Mouse (Mus musculus) Patski (cell line): ENCODE data around the gene Aldh1a2. TPM values are rescaled to one million over a fixed set of nuclear protein-coding genes. Genes with fewer than 3 reads are reported as not detected.

Experiments
- ATAC-seq: fragments of 100-300 bp; one replicate; pipeline ENCODE4 v1.8.0; 2021
- CTCF ChIA-PET: fragments of 350-600 bp; sonication (Branson Sonifier 250); formaldehyde crosslinking; loops from one replicate; lab custom pipeline; 2022; ENCODE audit warnings: inconsistent platforms; lab: Charles Lee
- POLR2A ChIA-PET: fragments of 350-600 bp; sonication (Branson Sonifier 250); formaldehyde crosslinking; loops from one replicate; lab custom pipeline; 2022; ENCODE audit warnings: antibody characterized with exemption, inconsistent platforms; lab: Charles Lee
- DNase-seq: peaks from one replicate; pipeline ENCODE4 v3.0.0-alpha.2; 2011; ENCODE audit warnings: low read depth, low spot score
- H3K27me3 ChIP-seq: fragments of 371-371 bp; one replicate; pipeline ENCODE4 v1.5.1; 2021
- CTCF ChIP-seq: fragments of 100-300 bp; IDR thresholded peaks from one replicate; pipeline ENCODE4 v1.5.1; 2021
- in situ Hi-C: fragments of 300-500 bp; cut with MboI; formaldehyde crosslinking; loops from 3 replicates; pipeline ENCODE4 v1.11.1; 2018; ENCODE audit warnings: low pct_unique_long_range_greater_than_20kb, mixed read lengths
- polyA plus RNA-seq: library from polyadenylated mRNA; unstranded; gene quantifications from one replicate; pipeline ENCODE4 v1.2.3, GENCODE M21; 2021

Aldh1a2 gene
- polyA plus RNA-seq = 138 TPM

DNA sequence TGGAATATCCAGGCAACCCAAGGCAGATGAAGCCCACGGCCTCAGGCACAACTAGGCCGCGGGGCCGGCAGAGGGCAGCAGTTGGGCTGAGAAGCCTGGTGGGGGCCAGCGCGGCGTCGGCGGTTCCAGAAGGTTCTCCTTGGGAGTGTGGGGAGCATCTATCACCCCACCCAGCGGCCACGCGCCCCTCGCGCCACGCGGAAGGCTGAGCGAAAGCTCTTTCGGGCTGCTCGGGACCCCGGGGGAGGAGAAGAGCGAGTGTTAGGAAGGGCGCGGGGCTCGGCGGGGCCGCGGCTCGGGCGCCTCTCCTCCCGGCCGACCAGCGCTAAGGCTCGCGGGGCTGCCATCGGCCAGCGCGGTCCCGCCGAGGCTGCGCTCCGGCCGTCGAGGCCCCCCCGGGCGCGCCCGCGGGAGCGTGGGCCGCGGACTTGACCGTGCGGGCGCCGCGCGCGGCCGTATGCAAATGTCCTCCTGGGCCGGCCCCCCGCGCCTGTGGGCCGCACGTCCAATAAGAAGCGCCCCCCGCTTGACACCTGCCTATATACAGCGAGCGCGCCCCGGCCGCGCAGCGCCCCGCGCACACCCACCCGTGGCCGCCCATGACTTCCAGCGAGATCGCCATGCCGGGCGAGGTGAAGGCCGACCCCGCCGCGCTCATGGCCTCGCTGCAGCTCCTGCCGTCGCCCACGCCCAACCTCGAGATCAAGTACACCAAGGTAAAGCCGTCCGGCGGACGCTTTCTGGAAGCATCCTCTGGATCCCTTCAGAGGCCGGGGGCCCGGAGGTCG, at the start of gene Aldh1a2:
Gene Aldh1a2, plus strand, starts transcription at position 542 of the 788 bp plus-strand sequence.
- DNase-seq = no peak
- CTCF ChIA-PET = interaction anchor here (1.0 to 1.5 kb wide), 7 partner anchors 104 to 239 kb away, joined by 3 to 10 read pairs (median 3); no protein-coding TSS in a partner anchor
- in situ Hi-C loops = loop anchor here (10.0 to 25.0 kb wide), 6 partner anchors 109 to 597 kb away; no protein-coding TSS in a partner anchor
- TF ChIP-seq CTCF = peak; percentile 98
- ATAC-seq = peak; percentile 76
- H3K27me3 ChIP-seq = no peaks in the 10 kb centered on the region
- POLR2A ChIA-PET = no interaction called here

- ChIA-PET CTCF (interaction anchor here (1.1 to 1.4 kb wide), 2 partner anchors 23 to 37 kb away, joined by 3 to 5 read pairs; no protein-coding TSS in a partner anchor), POLR2A (no interaction called here)
- no peak for ATAC-seq
- TF ChIP-seq CTCF = no peak
- in situ Hi-C loops = no loop called here
- DNase-seq = no peak
- H3K27me3 ChIP-seq = peaks cover 10% of the 10 kb centered on the region
These were observed 49.4 kb upstream of the Aldh1a2 start for GRCm38 (mm10) chr9:71166019-71166705.

GRCm38 (mm10) chr9:71166871-71167465, 48.6 kb upstream of the Aldh1a2 start:
- CTCF ChIA-PET = interaction anchor here (0.9 kb wide), 1 partner anchor 38 kb away, joined by 3 read pairs; no protein-coding TSS in a partner anchor
- TF ChIP-seq CTCF = no peak
- no peak for ATAC-seq
- H3K27me3 ChIP-seq = peaks cover 13% of the 10 kb centered on the region
- POLR2A ChIA-PET = no interaction called here
- DNase-seq = peak; percentile 24
- in situ Hi-C loops = no loop called here

DNA sequence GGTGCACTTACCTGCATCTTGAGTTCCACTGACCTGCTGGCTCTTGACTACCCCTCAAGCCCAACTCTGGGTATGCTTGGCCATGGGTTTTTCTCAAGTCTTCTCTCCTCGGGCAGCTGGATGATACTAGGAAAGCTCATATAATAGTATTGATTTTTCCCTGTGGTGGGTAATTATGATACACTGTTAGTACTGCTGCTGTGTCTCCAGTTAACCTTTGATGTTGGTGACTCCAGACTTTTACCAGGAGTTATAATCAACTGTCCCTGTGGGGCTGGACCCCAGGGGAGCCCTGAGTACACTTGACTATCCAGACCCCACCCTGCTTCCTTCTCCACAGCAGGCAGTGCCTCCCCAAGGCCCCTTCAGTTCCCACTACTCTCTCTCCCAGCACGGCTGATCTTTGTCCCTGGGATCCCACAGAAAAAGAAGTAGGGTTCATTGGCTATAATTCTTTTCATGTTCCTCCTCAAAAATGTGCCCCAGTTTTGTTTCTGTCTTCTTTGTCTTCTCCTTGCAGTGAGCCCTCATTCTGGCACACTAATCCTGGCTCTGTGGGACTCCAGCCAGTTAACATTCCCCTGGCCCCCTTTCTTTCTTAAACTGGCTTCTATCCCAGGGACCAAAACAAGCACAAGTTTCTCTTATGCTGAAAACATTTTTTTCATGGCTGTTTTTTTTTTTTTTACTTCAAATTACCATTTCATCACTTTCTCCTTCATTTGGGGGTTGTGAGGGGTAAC, 47.9 kb upstream of the Aldh1a2 start:
- ATAC-seq = no peak
- CTCF ChIA-PET = interaction anchor here (0.9 kb wide), 1 partner anchor 38 kb away, joined by 3 read pairs; no protein-coding TSS in a partner anchor
- POLR2A ChIA-PET = no interaction called here
- H3K27me3 ChIP-seq = peaks cover 13% of the 10 kb centered on the region
- DNase-seq = no peak
- in situ Hi-C loops = no loop called here
- TF ChIP-seq CTCF = no peak

DNA sequence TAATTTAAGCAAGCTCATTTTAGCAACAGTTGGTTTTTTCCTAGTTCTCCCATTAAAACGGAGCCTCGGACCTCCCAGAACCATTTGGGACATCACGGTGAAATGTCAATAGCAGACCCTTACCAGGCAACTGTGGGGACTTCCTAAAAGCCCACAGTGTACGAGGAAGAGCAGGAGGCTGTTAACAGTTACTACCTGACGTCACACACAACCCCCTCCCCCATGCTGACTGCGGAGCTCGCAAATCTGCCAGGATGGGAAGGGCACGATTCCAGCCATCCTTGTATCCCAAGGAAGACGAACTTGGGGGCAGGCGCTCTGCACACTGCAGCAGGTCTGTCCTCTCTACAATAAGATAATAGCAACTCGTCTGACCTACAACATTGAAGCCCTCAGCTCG, 47.1 kb upstream of the Aldh1a2 start, which contains the start of gene Aqp9:
Gene Aqp9, minus strand, starts transcription at position 172 of the 400 bp plus-strand sequence.
- peaks cover 19% of the 10 kb centered on the region for H3K27me3 ChIP-seq
- no peak for TF ChIP-seq CTCF
- CTCF ChIA-PET = no interaction called here
- POLR2A ChIA-PET = no interaction called here
- no peak for ATAC-seq
- DNase-seq = no peak
- in situ Hi-C loops = no loop called here

DNA sequence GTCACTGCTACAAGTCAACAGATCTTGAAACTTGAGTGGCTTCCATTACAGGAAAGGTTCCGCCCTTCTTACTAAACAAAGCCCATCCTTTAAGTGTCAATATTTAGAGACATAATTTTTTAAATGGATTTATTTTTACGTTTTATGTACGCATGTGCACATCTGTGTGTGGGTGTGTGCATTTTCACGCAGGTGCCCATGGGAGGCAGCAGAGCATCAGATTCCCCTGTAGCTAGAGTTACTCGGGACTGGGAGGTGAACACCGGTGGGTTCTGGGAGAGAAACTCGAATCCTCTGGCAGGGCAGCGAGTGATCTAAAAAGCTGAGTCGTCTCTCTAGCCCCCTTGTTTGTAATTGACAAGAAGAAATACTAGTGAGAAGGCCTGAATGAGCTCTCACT, 42.1 kb upstream of the Aldh1a2 start:
- no peak for ATAC-seq
- TF ChIP-seq CTCF = no peak
- in situ Hi-C loops = no loop called here

GRCm38 (mm10) chr9:71174316-71174975, 41.1 kb upstream of the Aldh1a2 start:
- peaks cover 42% of the 10 kb centered on the region for H3K27me3 ChIP-seq
- POLR2A ChIA-PET = no interaction called here
- in situ Hi-C loops = no loop called here
- ATAC-seq (no peak), DNase-seq (no peak)
- no peak for TF ChIP-seq CTCF
- CTCF ChIA-PET = interaction anchor here (0.8 to 1.5 kb wide), 2 partner anchors 14 kb away, joined by 5 read pairs; no protein-coding TSS in a partner anchor

More for the DNA sequence above, 42.1 kb upstream of the Aldh1a2 start:
- CTCF ChIA-PET = interaction anchor here (1.5 kb wide), 1 partner anchor 15 kb away, joined by 5 read pairs; no protein-coding TSS in a partner anchor
- peaks cover 40% of the 10 kb centered on the region for H3K27me3 ChIP-seq
- POLR2A ChIA-PET = no interaction called here
- no peak for DNase-seq

DNA sequence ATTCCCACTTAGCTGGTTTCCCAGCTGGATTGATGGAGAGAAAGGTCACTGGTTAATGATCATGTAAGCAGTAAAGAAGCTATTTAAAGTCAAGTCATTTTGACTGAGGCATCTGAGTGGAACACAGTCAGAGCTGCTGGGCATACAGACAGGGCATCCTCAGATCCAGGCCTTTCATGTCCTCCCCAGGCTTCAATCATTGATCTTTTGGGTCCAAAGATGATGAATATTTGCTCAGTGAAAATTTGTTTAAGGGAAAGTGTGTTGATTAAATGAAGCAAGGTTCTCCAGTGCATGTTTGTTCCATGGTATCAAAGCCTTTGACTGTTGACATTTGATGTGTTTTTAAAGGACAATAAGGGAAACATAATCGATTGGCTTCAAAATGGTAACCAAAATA, 39.9 kb upstream of the Aldh1a2 start:
- in situ Hi-C loops = no loop called here

DNA sequence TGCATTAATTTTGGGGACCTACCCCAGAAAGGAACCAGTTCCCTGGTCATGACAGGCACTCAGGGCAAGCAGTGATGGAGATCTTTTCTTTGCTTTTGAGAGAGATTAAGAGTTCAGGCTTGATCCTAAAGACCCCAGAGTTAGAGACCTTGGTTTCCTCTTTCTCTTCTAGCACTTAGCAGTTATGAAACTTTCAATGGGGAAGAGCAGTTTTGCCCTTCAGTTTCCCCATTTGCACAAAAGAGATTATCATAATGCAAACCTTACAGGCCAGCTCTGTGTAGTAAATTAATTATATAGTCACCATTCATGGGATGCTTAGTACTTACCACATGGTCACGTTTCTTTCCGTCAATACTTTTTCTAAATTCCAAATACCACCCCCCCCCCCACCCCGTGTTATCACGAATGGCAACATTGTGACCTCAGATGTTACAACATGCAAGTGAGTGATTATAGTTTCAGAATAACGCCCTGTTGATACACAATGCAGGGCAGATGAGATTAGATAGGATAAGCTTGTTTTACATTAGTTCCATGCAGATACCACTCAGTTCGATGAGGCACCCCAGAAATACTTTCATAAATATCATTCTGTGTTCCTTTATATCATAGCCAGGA, 36.2 kb upstream of the Aldh1a2 start:
- CTCF ChIA-PET = interaction anchor here (1.2 kb wide), 1 partner anchor 51 kb away, joined by 3 read pairs; no protein-coding TSS in a partner anchor
- DNase-seq (no peak), ATAC-seq (no peak)
- in situ Hi-C loops = no loop called here
- H3K27me3 ChIP-seq = peaks cover 29% of the 10 kb centered on the region
- no peak for TF ChIP-seq CTCF
- POLR2A ChIA-PET = interaction anchor here (1.0 kb wide), 1 partner anchor 38 kb away, joined by 3 read pairs; no protein-coding TSS in a partner anchor

More for the DNA sequence above, 39.9 kb upstream of the Aldh1a2 start:
- ATAC-seq (no peak), DNase-seq (no peak)
- H3K27me3 ChIP-seq = peaks cover 37% of the 10 kb centered on the region
- CTCF ChIA-PET = interaction anchor here (0.8 kb wide), 1 partner anchor 13 kb away, joined by 5 read pairs; no protein-coding TSS in a partner anchor
- POLR2A ChIA-PET = no interaction called here
- no peak for TF ChIP-seq CTCF
